Mouse (Mus musculus) T-helper 1 cell (primary cell): ENCODE data around the gene Ylpm1.

Source experiments
- in situ Hi-C: fragments of 300-600 bp; cut with MboI, MseI; formaldehyde crosslinking; loops from one replicate; pipeline ENCODE4 v1.15.1; 2025; ENCODE audit warnings: high pct_unique_total_duplicates

Gene Ylpm1

GRCm38 (mm10) chr12:84996083-84996496 is at the start of gene Ylpm1:
TSS of gene Ylpm1 (plus strand) at chr12:84996321.
- in situ Hi-C loops: loop anchor here (10.0 kb wide), 1 partner anchor 479 kb away; the partner anchor contains the start of gene Fos

GRCm38 (mm10) chr12:84947894-84948583 is 48.1 kb upstream of the Ylpm1 start:
- in situ Hi-C loops: no loop called here

DNA sequence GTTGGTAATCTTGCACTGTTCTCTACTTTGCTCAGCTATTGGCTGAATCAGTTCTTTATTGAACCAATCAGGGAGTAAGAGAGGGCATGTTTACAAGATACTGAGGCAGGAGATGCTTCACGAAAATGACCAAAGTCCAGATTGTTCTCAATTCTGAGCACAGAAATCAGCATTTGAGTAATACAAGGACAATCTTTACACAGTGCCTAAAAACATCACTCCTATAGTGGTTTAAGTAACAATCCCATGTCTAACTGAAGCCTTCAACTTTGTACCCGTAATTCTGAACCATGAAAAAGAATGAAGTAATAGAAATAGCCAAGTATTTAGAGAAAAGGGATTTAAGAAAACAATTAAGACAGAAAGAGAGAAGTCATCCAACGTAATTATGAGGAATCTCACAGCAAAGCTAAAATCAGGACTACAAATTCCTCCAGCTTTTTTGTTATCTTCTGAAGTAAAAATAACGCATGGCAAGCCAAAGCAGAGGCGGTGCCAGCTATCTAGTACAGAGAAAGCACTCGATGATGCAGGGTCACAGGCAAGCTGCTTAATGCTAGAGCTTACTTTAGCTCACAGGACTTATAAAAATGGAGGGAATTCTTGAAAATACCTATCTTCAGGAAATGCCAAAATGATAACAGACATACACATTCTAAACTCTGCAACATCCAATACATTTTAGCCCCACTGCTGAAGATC is 47.4 kb upstream of the Ylpm1 start:
- in situ Hi-C loops: no loop called here

GRCm38 (mm10) chr12:84950763-84951162 is 45.4 kb upstream of the Ylpm1 start:
- in situ Hi-C loops: no loop called here

GRCm38 (mm10) chr12:84951531-84951930 is 44.6 kb upstream of the Ylpm1 start:
- in situ Hi-C loops: no loop called here

GRCm38 (mm10) chr12:84952351-84952750 is 43.8 kb upstream of the Ylpm1 start:
- in situ Hi-C loops: no loop called here

DNA sequence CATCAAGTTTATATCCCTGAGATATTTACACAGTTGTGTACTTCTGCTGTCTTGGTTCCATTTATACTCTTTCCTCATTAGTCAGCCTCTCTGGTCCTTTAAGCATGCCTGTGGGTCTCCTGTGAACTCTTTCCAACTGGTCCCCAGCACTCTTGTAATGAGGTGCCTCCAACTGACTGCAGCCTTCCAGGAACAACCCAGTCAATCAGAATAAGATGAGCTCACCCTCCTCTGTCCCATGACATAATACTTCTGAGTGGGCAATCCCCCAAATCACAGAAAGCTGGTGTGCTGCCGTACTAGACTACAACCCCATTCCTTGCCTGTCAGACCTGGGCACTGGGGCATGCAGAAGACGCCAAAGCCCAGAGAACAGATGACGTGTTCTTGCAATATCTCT is 39.8 kb upstream of the Ylpm1 start:
- in situ Hi-C loops: no loop called here

DNA sequence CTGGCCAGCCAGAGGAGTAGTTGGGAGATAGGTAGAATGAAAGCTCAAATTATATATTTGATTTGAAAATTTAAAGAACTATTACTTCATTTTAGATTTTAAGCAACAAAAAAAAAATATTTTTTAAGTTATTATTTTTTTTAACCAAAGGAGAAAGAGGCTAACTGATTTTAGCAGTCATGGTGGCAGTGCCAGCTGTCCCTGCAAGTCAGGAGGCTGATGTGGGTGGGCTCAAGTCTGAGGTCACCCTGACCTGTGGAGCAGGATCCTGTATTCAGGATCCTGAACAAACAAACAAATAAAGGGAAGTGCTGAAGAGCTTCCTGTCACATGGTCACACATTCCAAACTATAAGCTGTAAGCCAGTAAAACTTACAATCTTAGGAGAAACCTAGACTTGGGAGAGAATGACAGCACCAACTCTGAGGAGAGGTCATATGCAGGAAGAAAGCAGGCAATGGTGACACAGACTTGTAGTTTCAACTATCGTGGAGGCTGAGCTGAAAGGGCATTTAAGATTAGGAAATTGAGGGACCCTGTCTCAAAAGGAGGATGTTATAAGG is 37.2 kb upstream of the Ylpm1 start:
- in situ Hi-C loops: no loop called here

- in situ Hi-C loops: no loop called here
Observed at GRCm38 (mm10) chr12:84962606-84963005, 33.5 kb upstream of the Ylpm1 start.

DNA sequence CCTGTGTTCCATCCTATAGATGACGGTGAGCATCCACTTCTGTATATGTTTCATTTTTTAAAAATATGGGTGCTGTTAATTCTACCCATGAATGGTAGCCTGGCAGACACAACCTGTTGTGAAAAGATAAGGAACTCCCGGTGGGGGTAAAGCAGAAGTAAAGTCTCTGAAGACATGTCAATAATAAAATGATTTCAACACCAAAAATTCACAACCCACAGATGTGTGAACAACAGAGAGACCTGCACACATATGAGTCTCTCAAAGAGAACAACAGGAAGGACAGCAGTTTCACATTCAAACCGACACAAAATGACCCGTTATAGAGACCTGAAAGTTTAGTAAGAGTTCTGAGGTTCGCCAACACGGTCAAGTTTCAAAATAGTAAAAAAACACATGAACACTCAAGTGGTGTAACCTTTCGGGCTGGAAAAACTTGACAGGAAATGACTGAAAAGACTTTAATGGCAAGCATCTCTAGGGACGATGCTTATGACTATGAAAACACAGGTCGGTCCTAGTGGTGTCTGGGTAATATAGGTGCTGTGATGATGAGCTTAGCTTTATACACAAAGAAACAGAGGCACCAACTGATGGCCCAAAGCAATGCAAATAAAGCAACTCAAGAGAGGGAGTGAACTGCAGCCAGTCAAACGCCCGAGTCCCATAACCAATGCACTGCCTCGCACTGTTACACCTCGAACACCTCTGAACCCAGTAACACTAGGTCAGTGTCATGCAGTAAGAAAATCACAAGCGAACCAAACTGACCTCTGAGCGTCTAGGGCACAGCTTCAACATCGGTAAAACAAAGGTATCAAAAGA is 27.1 kb upstream of the Ylpm1 start:
- in situ Hi-C loops: no loop called here

GRCm38 (mm10) chr12:84969656-84970427 is 26.3 kb upstream of the Ylpm1 start:
- in situ Hi-C loops: no loop called here

GRCm38 (mm10) chr12:84970428-84971096 is 25.6 kb upstream of the Ylpm1 start, which contains the start of the genes Fcf1 and Arel1:
TSS of gene Fcf1 (plus strand) at chr12:84970897.
TSS of gene Arel1 (minus strand) at chr12:84970900.
- in situ Hi-C loops: no loop called here

DNA sequence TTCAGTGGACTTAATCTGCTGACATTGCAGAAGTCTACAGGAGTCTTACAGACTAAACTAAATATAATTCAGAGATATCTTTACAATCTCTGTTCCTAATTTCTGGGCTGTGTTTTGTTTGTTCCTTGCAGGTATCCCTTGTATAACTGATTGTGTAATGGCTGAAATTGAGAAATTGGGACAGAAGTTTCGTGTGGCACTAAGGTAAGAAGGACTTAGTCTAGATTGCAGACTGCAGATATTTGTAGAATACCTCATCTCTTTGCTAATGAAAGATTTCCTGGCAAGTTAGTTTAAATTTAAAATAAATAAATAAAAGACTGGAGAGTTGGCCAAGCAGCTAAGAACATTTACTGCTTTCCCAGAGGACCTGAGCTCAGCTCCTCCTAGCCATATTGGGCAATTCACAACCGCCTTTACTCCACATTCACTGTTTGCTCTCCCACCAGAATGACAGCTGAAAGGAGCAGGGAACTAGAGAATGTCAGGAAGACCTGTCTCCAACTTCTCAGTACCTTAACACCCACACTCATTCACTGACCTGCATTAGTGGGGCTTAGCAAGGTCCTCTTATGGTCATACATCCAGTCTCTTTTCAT is 16.8 kb upstream of the Ylpm1 start:
- in situ Hi-C loops: no loop called here

DNA sequence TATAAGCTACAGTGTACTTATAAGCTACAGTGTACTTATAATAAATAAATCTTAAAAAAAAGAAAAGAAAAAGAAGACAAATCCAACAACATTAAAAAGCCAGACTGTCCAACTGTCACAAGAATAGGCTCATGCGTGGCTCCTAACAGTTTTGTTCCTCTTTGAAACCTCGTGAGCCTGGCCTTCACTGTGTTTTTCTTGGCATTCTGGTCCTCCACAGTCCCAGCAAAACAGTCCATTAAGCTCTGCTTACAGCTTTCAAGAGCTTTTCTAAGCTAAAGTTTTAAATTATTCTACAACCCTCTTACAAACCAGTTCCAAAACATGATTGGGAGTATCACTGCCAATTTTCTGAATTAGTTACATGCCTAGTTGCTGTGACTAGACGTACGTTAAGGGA is 6.7 kb upstream of the Ylpm1 start:
- in situ Hi-C loops: loop anchor here (10.0 kb wide), 1 partner anchor 1065 kb away; the partner anchor contains the start of gene Numb

GRCm38 (mm10) chr12:84995112-84995761 is 884 bp upstream of the Ylpm1 start:
- in situ Hi-C loops: loop anchor here (10.0 kb wide), 1 partner anchor 480 kb away; the partner anchor contains the start of gene Fos

GRCm38 (mm10) chr12:84996501-84997398 is 629 bp downstream of the Ylpm1 start:
- in situ Hi-C loops: loop anchor here (10.0 kb wide), 1 partner anchor 478 kb away; the partner anchor contains the start of gene Fos

DNA sequence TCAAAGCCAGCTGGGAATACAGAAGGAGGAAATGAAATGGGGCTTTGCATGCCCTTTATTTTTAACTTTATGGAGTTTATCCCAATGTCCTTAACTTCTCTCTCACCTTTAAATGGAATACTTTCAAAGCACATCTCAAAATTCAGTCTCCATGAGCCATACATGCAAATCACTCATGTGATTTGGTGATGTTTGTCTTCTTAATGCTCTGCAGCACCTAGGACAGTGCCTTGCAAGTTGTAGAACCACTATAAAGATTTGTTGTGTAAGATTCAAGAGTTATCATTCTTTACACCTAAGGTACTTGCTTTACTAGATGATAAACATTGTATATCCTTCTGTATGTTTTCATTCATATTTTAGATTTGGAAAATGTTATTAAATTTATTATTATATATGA is 2.9 kb downstream of the Ylpm1 start:
- in situ Hi-C loops: loop anchor here (10.0 kb wide), 1 partner anchor 476 kb away; the partner anchor contains the start of gene Fos

- in situ Hi-C loops: no loop called here
Observed at GRCm38 (mm10) chr12:85006206-85006605, 10.1 kb downstream of the Ylpm1 start.
